Mouse (Mus musculus): ENCODE data around the gene Pdilt.

GRCm38 (mm10) chr7:119527548-119527947, 4.3 kb upstream of the Pdilt start:
- TF ChIP-seq CTCF (IDR thresholded peaks at IDR 0.05; ENCODE audit: borderline replicate concordance, insufficient read depth, low read depth, low read length) (no peak), POLR2A (IDR thresholded peaks at IDR 0.05; ENCODE audit: borderline replicate concordance, insufficient read depth, low read length) (no peak)

Data from cerebellum, adult 2 months (tissue).